Mouse (Mus musculus) spleen, adult 2 months (tissue): ENCODE data around the gene Cadm4.

Source experiments
- CTCF ChIP-seq: fragments of 200-500 bp; IDR thresholded peaks from 2 replicates; pipeline ENCODE4 v1.5.1; 2011; ENCODE audit warnings: mild to moderate bottlenecking, inconsistent platforms; ENCODE audit not compliant: insufficient read depth, insufficient read length, insufficient replicate concordance; ENCODE audit errors: extremely low read depth
- POLR2A ChIP-seq: fragments of 200-500 bp; IDR thresholded peaks from 2 replicates; pipeline ENCODE4 v1.6.1; 2011; ENCODE audit warnings: low read depth, low read length, inconsistent platforms

DNA sequence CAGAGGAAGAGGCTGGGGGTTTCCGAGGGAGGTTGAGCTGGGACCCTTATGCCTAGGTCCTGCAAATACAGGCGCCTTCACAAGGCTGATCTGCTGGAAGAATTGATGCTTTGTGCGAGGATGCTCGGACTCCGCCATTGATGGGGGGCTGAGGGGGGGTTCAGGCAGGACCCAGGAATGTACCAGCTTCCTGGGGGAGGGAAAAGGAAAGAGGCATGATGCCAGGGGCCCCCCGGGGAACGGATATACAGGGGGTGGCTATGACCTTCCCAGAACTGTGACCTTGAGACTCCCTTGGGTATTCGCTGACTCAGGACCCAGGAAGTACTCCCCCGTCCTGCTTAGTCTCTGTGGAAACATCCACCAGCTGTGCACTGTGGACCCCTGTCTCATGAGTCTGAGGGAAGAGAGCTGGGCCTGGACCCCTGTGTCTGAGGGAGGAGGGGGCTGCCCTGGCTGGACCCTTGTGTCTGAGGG, 4.9 kb downstream of the Cadm4 start:
- no peak for TF ChIP-seq CTCF
- TF ChIP-seq POLR2A = no peak
